Mouse (Mus musculus) lung, postnatal 10 days (tissue): ENCODE results near the gene Dhx9.
"Not testable (repeated sequence)": the region's sequence is repeated elsewhere in the genome, so short reads cannot be mapped to it uniquely, and the experiment has no call there.

Experiments
- DNase-seq: peaks from one replicate; pipeline ENCODE4 v3.0.0; 2021

The Dhx9 gene

GRCm38 (mm10) chr1:153416271-153416832 lies 71.1 kb downstream of the Dhx9 start:
- DNase-seq, result not testable (repeated sequence)

GRCm38 (mm10) chr1:153415742-153416141 lies 71.7 kb downstream of the Dhx9 start:
- DNase-seq, result not testable (repeated sequence)

- DNase-seq, result peak; percentile 76
These were observed 72.5 kb downstream of the Dhx9 start for GRCm38 (mm10) chr1:153414962-153415361.

- DNase-seq, result peak; percentile 76
These were observed 73.2 kb downstream of the Dhx9 start for GRCm38 (mm10) chr1:153414114-153414723.

GRCm38 (mm10) chr1:153413397-153414020 lies 74.0 kb downstream of the Dhx9 start:
- DNase-seq, result not testable (repeated sequence)

- not testable (repeated sequence) for DNase-seq
These were observed 74.6 kb downstream of the Dhx9 start for GRCm38 (mm10) chr1:153412663-153413396.

GRCm38 (mm10) chr1:153411723-153412122 lies 75.7 kb downstream of the Dhx9 start:
- no peak for DNase-seq

- DNase-seq, result not testable (repeated sequence)
These were observed 76.5 kb downstream of the Dhx9 start for GRCm38 (mm10) chr1:153410915-153411314.

- DNase-seq, result not testable (repeated sequence)
These were observed 79.2 kb downstream of the Dhx9 start for GRCm38 (mm10) chr1:153408296-153408695.

- DNase-seq, result not testable (repeated sequence)
These were observed 79.8 kb downstream of the Dhx9 start for GRCm38 (mm10) chr1:153407641-153408040.
